Mouse (Mus musculus): ENCODE measurements around the gene Plcb4. TPM values are rescaled to one million over a fixed set of nuclear protein-coding genes. Genes with fewer than 3 reads are reported as not detected.

Gene Plcb4
- 22.1 TPM for polyA plus RNA-seq (2014; fragmentation: Illumina TruSeq; extraction: RNeasy Lipid Tissue Mini Kit (QIAGEN cat#74804); ENCODE audit: insufficient read depth, low read depth, low replicate concordance)

GRCm38 (mm10) chr2:135658486-135659390, at the start of gene Plcb4:
Plcb4 (plus strand) TSS chr2:135659011.

DNA sequence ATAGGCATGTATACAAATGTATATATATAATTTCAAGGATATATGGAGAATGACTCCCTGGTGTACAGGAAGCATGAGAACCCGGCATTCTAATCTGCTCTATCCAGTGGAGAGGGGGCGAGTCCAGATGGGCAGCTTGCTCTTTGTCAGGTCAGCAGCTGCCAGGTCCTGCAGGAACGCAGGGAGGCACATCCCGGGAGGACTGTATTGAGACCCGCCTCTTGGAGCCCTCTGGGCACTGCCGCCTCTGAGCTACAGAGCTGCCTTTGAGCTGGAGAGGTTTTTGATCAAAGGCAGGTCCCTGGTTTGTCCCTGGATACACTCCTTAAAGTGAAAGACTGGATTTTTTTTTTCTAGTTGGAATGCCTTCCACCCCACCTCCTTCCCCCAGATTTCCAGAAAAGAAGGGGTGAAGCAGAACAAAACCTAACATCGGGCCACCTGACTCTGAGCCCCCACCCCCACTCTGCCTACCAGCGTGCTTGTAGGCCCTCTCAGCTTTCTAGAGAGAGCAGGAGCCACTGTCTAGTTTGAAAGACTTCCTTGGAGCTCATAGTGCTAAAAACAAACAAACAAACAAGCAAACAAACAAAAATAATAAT, 393.0 kb downstream of the Plcb4 start, which contains the start of gene Lamp5:
Gene Lamp5 (plus strand): TSS at position 552 of the 602 bp plus-strand sequence.

Measured in lung, adult 10 weeks (tissue).